Mouse (Mus musculus) embryonic fibroblast, embryonic 13.5 days (primary cell): ENCODE measurements around the gene Flywch2. TPM values are rescaled to one million over a fixed set of nuclear protein-coding genes. Genes with fewer than 3 reads are reported as not detected.

Experiments
- H3K27ac ChIP-seq: 2 replicates; pipeline ENCODE4 v1.5.1; 2012; ENCODE audit warnings: low read length, control low read depth, inconsistent platforms; ENCODE audit not compliant: insufficient read depth
- H3K4me1 ChIP-seq: 2 replicates; pipeline ENCODE4 v1.6.1; 2011; ENCODE audit warnings: low read length; ENCODE audit not compliant: control insufficient read depth, insufficient read depth
- H3K4me3 ChIP-seq: 2 replicates; pipeline ENCODE4 v1.5.1; 2011; ENCODE audit warnings: mild to moderate bottlenecking, control low read depth, low read length; ENCODE audit not compliant: insufficient read depth
- CTCF ChIP-seq: IDR thresholded peaks from 2 replicates; pipeline ENCODE4 v1.5.1; 2011; ENCODE audit warnings: mild to moderate bottlenecking, control low read depth, low read length, moderate library complexity, borderline replicate concordance; ENCODE audit not compliant: insufficient read depth
- POLR2A ChIP-seq: IDR thresholded peaks from 2 replicates; pipeline ENCODE4 v1.6.1; 2011; ENCODE audit warnings: low read depth, mild to moderate bottlenecking, control low read depth, low read length, moderate library complexity
- polyA plus RNA-seq: library from polyadenylated mRNA; stranded (reverse); fragments of >200 nt; gene quantifications from 2 replicates; pipeline ENCODE4 v1.2.4, GENCODE M21; 2011; ENCODE audit warnings: low read depth; ENCODE audit not compliant: missing spikeins, insufficient read length

Flywch2 gene
- polyA plus RNA-seq, 1 experiment, result 2.8 TPM

- peaks cover 8% of the 10 kb centered on the region for H3K4me1 ChIP-seq
- H3K27ac ChIP-seq, result no peak overlapping the region
- H3K4me3 ChIP-seq, result no peak overlapping the region
- TF ChIP-seq POLR2A (no peak), CTCF (no peak)
Observed at GRCm38 (mm10) chr17:23730441-23730840, 55.4 kb downstream of the Flywch2 start.

Other genes with a start within 250 kb of the Flywch2 start
- 6.5 TPM in 2 replicates for gene Zfp213, start 221.8 kb downstream of the Flywch2 start, polyA plus RNA-seq
- gene Zfp13, start 186.6 kb downstream of the Flywch2 start, polyA plus RNA-seq, result 5.3 and 8.1 TPM in 2 replicates
- gene Zscan10, start 185.2 kb downstream of the Flywch2 start, polyA plus RNA-seq, result not detected in 2 replicates
- 0.30 and 0.50 TPM in 2 replicates for gene Mmp25, start 140.8 kb downstream of the Flywch2 start, polyA plus RNA-seq
- not detected in 2 replicates for gene Bicdl2, start 125.6 kb downstream of the Flywch2 start, polyA plus RNA-seq
- gene Hcfc1r1, start 112.5 kb downstream of the Flywch2 start, polyA plus RNA-seq, result 146 and 164 TPM in 2 replicates
- gene Thoc6, start 112.2 kb downstream of the Flywch2 start, polyA plus RNA-seq, result 15.7 and 20.1 TPM in 2 replicates
- gene Tnfrsf12a, start 108.6 kb downstream of the Flywch2 start, polyA plus RNA-seq, result 126 and 221 TPM in 2 replicates
- gene Cldn6, start 106.8 kb downstream of the Flywch2 start, polyA plus RNA-seq, result not detected in 2 replicates
- gene Cldn9, start 102.1 kb downstream of the Flywch2 start, polyA plus RNA-seq, result not detected in 2 replicates
- gene 1520401A03Rik, start 63.3 kb downstream of the Flywch2 start, polyA plus RNA-seq, result not detected in 2 replicates
- gene Pkmyt1, start 59.7 kb downstream of the Flywch2 start, polyA plus RNA-seq, result 9.2 and 10.9 TPM in 2 replicates
- 5.1 and 6.3 TPM in 2 replicates for gene Paqr4, start 45.2 kb downstream of the Flywch2 start, polyA plus RNA-seq
- gene Kremen2, start 40.2 kb downstream of the Flywch2 start, polyA plus RNA-seq, result not detected in 2 replicates
- 29.3 and 33.0 TPM in 2 replicates for gene Flywch1, start 14.5 kb downstream of the Flywch2 start, polyA plus RNA-seq
- gene Srrm2, start 4.5 kb upstream of the Flywch2 start, polyA plus RNA-seq, result 264 and 303 TPM in 2 replicates
- 303 and 364 TPM in 2 replicates for gene Elob, start 43.1 kb upstream of the Flywch2 start, polyA plus RNA-seq
- not detected in 2 replicates for gene Prss33, start 50.0 kb upstream of the Flywch2 start, polyA plus RNA-seq
- gene Prss32, start 57.8 kb upstream of the Flywch2 start, polyA plus RNA-seq, result not detected in 2 replicates
- gene Prss41, start 58.1 kb upstream of the Flywch2 start, polyA plus RNA-seq, result not detected in 2 replicates
- not detected in 2 replicates for gene Prss21, start 82.0 kb upstream of the Flywch2 start, polyA plus RNA-seq
- gene Dcpp1, start 94.8 kb upstream of the Flywch2 start, polyA plus RNA-seq, result not detected in 2 replicates
- not detected in 2 replicates for gene Dcpp2, start 94.8 kb upstream of the Flywch2 start, polyA plus RNA-seq
- not detected in 2 replicates for gene Dcpp3, start 131.4 kb upstream of the Flywch2 start, polyA plus RNA-seq
- gene Sbp, start 155.6 kb upstream of the Flywch2 start, polyA plus RNA-seq, result not detected in 2 replicates
- not detected in 2 replicates for gene Sbpl, start 169.2 kb upstream of the Flywch2 start, polyA plus RNA-seq
- gene Prss30, start 194.5 kb upstream of the Flywch2 start, polyA plus RNA-seq, result not detected in 2 replicates
- 0.62 TPM in 1 of 2 replicates, not detected in the other for gene Prss22, start 212.0 kb upstream of the Flywch2 start, polyA plus RNA-seq